Mouse (Mus musculus) ovary, postnatal 14 days (tissue): Measurements from ENCODE around the gene Veph1.

Experiments used
- DNase-seq: peaks from one replicate; pipeline ENCODE4 v3.0.0; 2022; ENCODE audit warnings: low spot score

Gene Veph1

GRCm38 (mm10) chr3:66024220-66024792 is 272.3 kb downstream of the Veph1 start:
- DNase-seq: no peak

- DNase-seq: no peak
Observed at GRCm38 (mm10) chr3:66019171-66019570, 277.5 kb downstream of the Veph1 start.

- DNase-seq: no peak
Observed at GRCm38 (mm10) chr3:66007632-66008401, 288.8 kb downstream of the Veph1 start.

- no peak for DNase-seq
Observed at GRCm38 (mm10) chr3:66004989-66005388, 291.6 kb downstream of the Veph1 start.

- no peak for DNase-seq
Observed at GRCm38 (mm10) chr3:66004220-66004951, 292.3 kb downstream of the Veph1 start.
